Mouse (Mus musculus) midbrain, embryonic 14.5 days (tissue): ENCODE measurements around the gene Fam189a1. TPM values are rescaled to one million over a fixed set of nuclear protein-coding genes. Genes with fewer than 3 reads are reported as not detected.

Experiments used
- ATAC-seq: fragments of 200-750 bp; cut with Nextera tagmentation; 2 replicates; pipeline ENCODE4 v1.8.0; 2017; ENCODE audit warnings: moderate number of reproducible peaks, moderate library complexity; ENCODE audit not compliant: low FRiP score, low TSS enrichment
- DNase-seq: peaks from one replicate; pipeline ENCODE4 v3.0.0-alpha.2; 2015
- H3K27ac ChIP-seq: fragments of 300-500 bp; sonication (generic); replicated peaks from 2 replicates; pipeline ENCODE4 v1.5.1; 2014; ENCODE audit warnings: mild to moderate bottlenecking, low read depth, low read length, moderate library complexity
- H3K27me3 ChIP-seq: fragments of 300-500 bp; sonication (generic); 2 replicates; pipeline ENCODE4 v1.6.1; 2014; ENCODE audit warnings: low read length, control low read depth, mixed read lengths; ENCODE audit not compliant: control insufficient read depth, insufficient read depth
- H3K36me3 ChIP-seq: fragments of 300-500 bp; sonication (generic); 2 replicates; pipeline ENCODE4 v1.6.1; 2014; ENCODE audit warnings: low read length, control low read depth; ENCODE audit not compliant: control insufficient read depth, insufficient read depth
- H3K4me1 ChIP-seq: fragments of 300-500 bp; sonication (generic); 2 replicates; pipeline ENCODE4 v1.6.1; 2014; ENCODE audit warnings: mild to moderate bottlenecking, antibody characterized with exemption, low read length, control low read depth; ENCODE audit not compliant: control insufficient read depth, insufficient read depth
- H3K4me2 ChIP-seq: fragments of 300-500 bp; sonication (generic); 2 replicates; pipeline ENCODE4 v1.6.1; 2014; ENCODE audit warnings: mild to moderate bottlenecking, low read length, moderate library complexity
- H3K4me3 ChIP-seq: fragments of 300-500 bp; sonication (generic); replicated peaks from 2 replicates; pipeline ENCODE4 v1.5.1; 2014; ENCODE audit warnings: low read depth, low read length
- H3K9ac ChIP-seq: fragments of 300-500 bp; sonication (generic); replicated peaks from 2 replicates; pipeline ENCODE4 v1.6.1; 2014; ENCODE audit warnings: mild to moderate bottlenecking, low read length, moderate library complexity
- H3K9me3 ChIP-seq: fragments of 300-500 bp; sonication (generic); 2 replicates; pipeline ENCODE4 v1.6.1; 2016; ENCODE audit warnings: low read length, control low read depth, mixed read lengths; ENCODE audit not compliant: control insufficient read depth
- WGBS: fragments of 180-500 bp; shearing (Covaris S2); extraction: QIAGEN DNeasy Blood & Tissue Kit; methylation state at CpG from one replicate; pipeline ENCODE4 v1.1.7; 2014; 5-methylcytosine and 5-hydroxymethylcytosine counted together
- polyA plus RNA-seq: library from polyadenylated mRNA; unstranded; fragments of >200 nt; fragmentation: Nextera tagmentation; extraction: Ambion mirVana; gene quantifications from 2 replicates; pipeline ENCODE4 v1.2.1, GENCODE M21; 2014

The Fam189a1 gene
- polyA plus RNA-seq, 1 experiment from 2014 or later: 9.9 TPM

GRCm38 (mm10) chr7:65041106-65041505, 115.3 kb downstream of the Fam189a1 start:
- 94% methylated on average over 7 of the region's 7 CpGs for WGBS
- DNase-seq (no peak), ATAC-seq (no peak)
- Histone ChIP-seq H3K27me3 (no peaks in the 10 kb centered on the region), H3K9me3 (no peaks in the 10 kb centered on the region), H3K4me2 (no peak overlapping the region), H3K9ac (no peak overlapping the region), H3K36me3 (no peaks in the 10 kb centered on the region), H3K4me1 (no peaks in the 10 kb centered on the region), H3K4me3 (no peak overlapping the region), H3K27ac (no peak overlapping the region)

GRCm38 (mm10) chr7:65031741-65032140, 124.6 kb downstream of the Fam189a1 start:
- DNase-seq (no peak), ATAC-seq (no peak)
- Histone ChIP-seq H3K36me3 (no peaks in the 10 kb centered on the region), H3K9ac (no peak overlapping the region), H3K27ac (no peak overlapping the region), H3K27me3 (no peaks in the 10 kb centered on the region), H3K4me3 (no peak overlapping the region), H3K4me1 (no peaks in the 10 kb centered on the region), H3K4me2 (no peak overlapping the region), H3K9me3 (no peaks in the 10 kb centered on the region)
- WGBS: 83% methylated on average over 7 of the region's 7 CpGs

GRCm38 (mm10) chr7:65031195-65031594, 125.2 kb downstream of the Fam189a1 start:
- H3K27ac ChIP-seq: no peak overlapping the region
- DNase-seq (no peak), ATAC-seq (no peak)
- no peak overlapping the region for H3K4me3 ChIP-seq
- H3K27me3 ChIP-seq: no peaks in the 10 kb centered on the region
- H3K9ac ChIP-seq: no peak overlapping the region
- H3K4me1 ChIP-seq: no peaks in the 10 kb centered on the region
- H3K9me3 ChIP-seq: no peaks in the 10 kb centered on the region
- no peak overlapping the region for H3K4me2 ChIP-seq
- no peaks in the 10 kb centered on the region for H3K36me3 ChIP-seq
- 87% methylated on average over 6 of the region's 6 CpGs for WGBS

GRCm38 (mm10) chr7:65029985-65030384, 126.4 kb downstream of the Fam189a1 start:
- 88% methylated on average over 16 of the region's 16 CpGs for WGBS
- no peaks in the 10 kb centered on the region for H3K27me3 ChIP-seq
- H3K36me3 ChIP-seq: no peaks in the 10 kb centered on the region
- H3K9me3 ChIP-seq: no peaks in the 10 kb centered on the region
- no peak for ATAC-seq
- no peak overlapping the region for H3K9ac ChIP-seq
- no peak overlapping the region for H3K4me3 ChIP-seq
- DNase-seq: peak; percentile 13
- H3K27ac ChIP-seq: no peak overlapping the region
- no peak overlapping the region for H3K4me2 ChIP-seq
- H3K4me1 ChIP-seq: no peaks in the 10 kb centered on the region

GRCm38 (mm10) chr7:65021298-65021697, 135.1 kb downstream of the Fam189a1 start:
- H3K9me3 ChIP-seq: no peaks in the 10 kb centered on the region
- no peak overlapping the region for H3K9ac ChIP-seq
- H3K4me1 ChIP-seq: peaks cover 15% of the 10 kb centered on the region
- H3K4me3 ChIP-seq: no peak overlapping the region
- H3K4me2 ChIP-seq: no peak overlapping the region
- H3K27ac ChIP-seq: no peak overlapping the region
- WGBS: 38% methylated on average over 2 of the region's 2 CpGs
- DNase-seq: no peak
- no peak for ATAC-seq
- H3K27me3 ChIP-seq: no peaks in the 10 kb centered on the region
- no peaks in the 10 kb centered on the region for H3K36me3 ChIP-seq

- no peak overlapping the region for H3K4me3 ChIP-seq
- no peak overlapping the region for H3K4me2 ChIP-seq
- H3K9ac ChIP-seq: no peak overlapping the region
- H3K36me3 ChIP-seq: no peaks in the 10 kb centered on the region
- WGBS: 22% methylated on average over 8 of the region's 8 CpGs
- DNase-seq: peak; percentile 74
- peaks cover 15% of the 10 kb centered on the region for H3K4me1 ChIP-seq
- peak overlapping the region; percentile 60 for H3K27ac ChIP-seq
- H3K27me3 ChIP-seq: no peaks in the 10 kb centered on the region
- no peaks in the 10 kb centered on the region for H3K9me3 ChIP-seq
- peak; percentile 48; the same call in 1 of the 2 replicates for ATAC-seq
These were observed 138.2 kb downstream of the Fam189a1 start for GRCm38 (mm10) chr7:65018036-65018679.

- Histone ChIP-seq H3K27ac (no peak overlapping the region; the same call in 1 of the 2 replicates), H3K9ac (no peak overlapping the region), H3K27me3 (no peaks in the 10 kb centered on the region), H3K9me3 (no peaks in the 10 kb centered on the region), H3K36me3 (no peaks in the 10 kb centered on the region), H3K4me1 (peaks cover 15% of the 10 kb centered on the region), H3K4me2 (no peak overlapping the region), H3K4me3 (no peak overlapping the region)
- WGBS: 57% methylated on average over 5 of the region's 5 CpGs
- DNase-seq (peak; percentile 21), ATAC-seq (no peak)
These were observed 139.0 kb downstream of the Fam189a1 start for GRCm38 (mm10) chr7:65017348-65017747.

- H3K4me2 ChIP-seq: no peak overlapping the region
- no peak for ATAC-seq
- no peaks in the 10 kb centered on the region for H3K9me3 ChIP-seq
- H3K27ac ChIP-seq: no peak overlapping the region
- no peaks in the 10 kb centered on the region for H3K36me3 ChIP-seq
- 0 out of 2 replicates have a peak, but pooled peaks cover 4% of the 10 kb centered on the region for H3K4me1 ChIP-seq
- H3K27me3 ChIP-seq: no peaks in the 10 kb centered on the region
- whole genome bisulfite sequencing: 23% methylated on average over 6 of the region's 6 CpGs
- no peak overlapping the region for H3K9ac ChIP-seq
- DNase-seq: peak; percentile 25
- no peak overlapping the region for H3K4me3 ChIP-seq
These were observed 145.2 kb downstream of the Fam189a1 start for GRCm38 (mm10) chr7:65011133-65011532.

- DNase-seq: no peak
- no peak for ATAC-seq
- 24% methylated on average over 6 of the region's 6 CpGs for WGBS
- Histone ChIP-seq H3K27ac (no peak overlapping the region), H3K9ac (no peak overlapping the region), H3K9me3 (no peaks in the 10 kb centered on the region), H3K27me3 (no peaks in the 10 kb centered on the region), H3K4me1 (0 out of 2 replicates have a peak, but pooled peaks cover 4% of the 10 kb centered on the region), H3K36me3 (no peaks in the 10 kb centered on the region), H3K4me3 (no peak overlapping the region), H3K4me2 (no peak overlapping the region)
These were observed 146.1 kb downstream of the Fam189a1 start for GRCm38 (mm10) chr7:65010275-65010674.
